Mouse (Mus musculus): ENCODE measurements around the gene Picalm.

- no peak for TF ChIP-seq CTCF (IDR thresholded peaks at IDR 0.05; ENCODE audit: extremely low read depth, insufficient read depth, insufficient read length, insufficient replicate concordance)
- no peak for TF ChIP-seq POLR2A (IDR thresholded peaks at IDR 0.05; ENCODE audit: low read depth, low read length)
Observed at GRCm38 (mm10) chr7:90210947-90211346, 80.9 kb downstream of the Picalm start.

Measured in spleen, adult 2 months (tissue).